Mouse (Mus musculus): ENCODE measurements around the gene Crxos. TPM values are rescaled to one million over a fixed set of nuclear protein-coding genes. Genes with fewer than 3 reads are reported as not detected.

Gene Crxos
- polyA plus RNA-seq, 1 experiment from 2014 or later = not detected

- no peaks in the 10 kb centered on the region for H3K27me3 ChIP-seq (ENCODE audit: control insufficient read depth, insufficient read depth, low read length)
- H3K4me3 ChIP-seq (ENCODE audit: low read depth, low read length) = no peak overlapping the region
- H3K27ac ChIP-seq (ENCODE audit: low read depth, low read length) = 0 out of 2 replicates have a peak overlapping the region, but pooled peaks have one; percentile 59
- peak overlapping the region; percentile 59; the same call in 1 of the 2 replicates for H3K4me2 ChIP-seq
- H3K36me3 ChIP-seq (ENCODE audit: control insufficient read depth, insufficient read depth, low read length) = peaks cover 6% of the 10 kb centered on the region
- H3K9me3 ChIP-seq (replicated peaks; ENCODE audit: control insufficient read depth, low read length) = no peaks in the 10 kb centered on the region
- 45% methylated on average over 4 of the region's 4 CpGs for WGBS (ENCODE audit: insufficient replicate concordance)
- H3K9ac ChIP-seq (ENCODE audit: low read depth, low read length) = no peak overlapping the region
- ATAC-seq (replicated peaks; ENCODE audit: insufficient number of reproducible peaks, low FRiP score, low TSS enrichment) = no peak
- H3K4me1 ChIP-seq (ENCODE audit: control insufficient read depth, insufficient read depth, low read length) = peaks cover 14% of the 10 kb centered on the region
These were observed 65.3 kb downstream of the Crxos start for GRCm38 (mm10) chr7:15947653-15948260.

GRCm38 (mm10) chr7:15948381-15948941 lies 66.0 kb downstream of the Crxos start:
- Histone ChIP-seq H3K9me3 (replicated peaks; ENCODE audit: control insufficient read depth, low read length) (0 out of 2 replicates have a peak, but pooled peaks cover 2% of the 10 kb centered on the region), H3K4me3 (ENCODE audit: low read depth, low read length) (peak overlapping the region; percentile 30), H3K27me3 (ENCODE audit: control insufficient read depth, insufficient read depth, low read length) (no peaks in the 10 kb centered on the region), H3K36me3 (ENCODE audit: control insufficient read depth, insufficient read depth, low read length) (no peaks in the 10 kb centered on the region; the same call in 1 of the 2 replicates), H3K27ac (ENCODE audit: low read depth, low read length) (peak overlapping the region; percentile 59; the same call in 1 of the 2 replicates), H3K4me2 (peak overlapping the region; percentile 59), H3K9ac (ENCODE audit: low read depth, low read length) (peak overlapping the region; percentile 67), H3K4me1 (ENCODE audit: control insufficient read depth, insufficient read depth, low read length) (peaks cover 14% of the 10 kb centered on the region)
- WGBS (ENCODE audit: insufficient replicate concordance) = 4% methylated on average over 23 of the region's 23 CpGs
- ATAC-seq (replicated peaks; ENCODE audit: insufficient number of reproducible peaks, low FRiP score, low TSS enrichment) = peak; percentile 65

GRCm38 (mm10) chr7:15949216-15949790 lies 66.9 kb downstream of the Crxos start:
- 66% methylated on average over 7 of the region's 7 CpGs for WGBS (ENCODE audit: insufficient replicate concordance)

DNA sequence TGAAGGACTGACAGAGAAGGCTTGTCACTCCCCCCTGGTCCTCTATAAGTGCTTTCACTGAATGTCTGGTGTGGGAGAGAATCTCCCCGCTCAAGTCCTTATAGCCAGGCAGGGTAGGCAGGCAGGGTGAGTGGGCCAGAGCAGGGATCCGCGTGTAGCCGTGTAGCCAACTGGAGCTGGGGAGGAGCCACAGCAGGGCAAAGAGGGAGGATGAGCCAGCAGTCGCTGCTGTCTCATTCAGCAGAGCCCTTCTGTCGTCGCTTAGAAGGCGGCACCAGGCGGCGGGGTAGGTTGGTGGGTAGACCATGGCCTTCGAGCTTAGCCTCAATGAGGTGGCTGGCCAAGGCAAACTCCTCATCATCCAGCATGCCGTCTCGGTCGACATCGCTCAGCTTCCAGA lies 67.6 kb downstream of the Crxos start:
- Histone ChIP-seq H3K27me3 (ENCODE audit: control insufficient read depth, insufficient read depth, low read length) (no peaks in the 10 kb centered on the region), H3K27ac (ENCODE audit: low read depth, low read length) (no peak overlapping the region), H3K9me3 (replicated peaks; ENCODE audit: control insufficient read depth, low read length) (0 out of 2 replicates have a peak, but pooled peaks cover 5% of the 10 kb centered on the region), H3K9ac (ENCODE audit: low read depth, low read length) (no peak overlapping the region), H3K4me2 (no peak overlapping the region), H3K36me3 (ENCODE audit: control insufficient read depth, insufficient read depth, low read length) (no peaks in the 10 kb centered on the region; the same call in 1 of the 2 replicates), H3K4me3 (ENCODE audit: low read depth, low read length) (no peak overlapping the region), H3K4me1 (ENCODE audit: control insufficient read depth, insufficient read depth, low read length) (peaks cover 12% of the 10 kb centered on the region)
- WGBS (ENCODE audit: insufficient replicate concordance) = 82% methylated on average over 15 of the region's 15 CpGs
- no peak for ATAC-seq (replicated peaks; ENCODE audit: insufficient number of reproducible peaks, low FRiP score, low TSS enrichment)

More at GRCm38 (mm10) chr7:15949216-15949790, 66.9 kb downstream of the Crxos start:
- H3K4me1 ChIP-seq (ENCODE audit: control insufficient read depth, insufficient read depth, low read length) = peaks cover 14% of the 10 kb centered on the region
- H3K4me2 ChIP-seq = peak overlapping the region; percentile 59
- H3K27ac ChIP-seq (ENCODE audit: low read depth, low read length) = peak overlapping the region; percentile 22; the same call in 1 of the 2 replicates
- no peak overlapping the region for H3K9ac ChIP-seq (ENCODE audit: low read depth, low read length)
- H3K36me3 ChIP-seq (ENCODE audit: control insufficient read depth, insufficient read depth, low read length) = no peaks in the 10 kb centered on the region; the same call in 1 of the 2 replicates
- H3K9me3 ChIP-seq (replicated peaks; ENCODE audit: control insufficient read depth, low read length) = 0 out of 2 replicates have a peak, but pooled peaks cover 5% of the 10 kb centered on the region
- H3K4me3 ChIP-seq (ENCODE audit: low read depth, low read length) = no peak overlapping the region
- H3K27me3 ChIP-seq (ENCODE audit: control insufficient read depth, insufficient read depth, low read length) = no peaks in the 10 kb centered on the region
- no peak for ATAC-seq (replicated peaks; ENCODE audit: insufficient number of reproducible peaks, low FRiP score, low TSS enrichment)

GRCm38 (mm10) chr7:15952416-15952815 lies 70.0 kb downstream of the Crxos start:
- no peak overlapping the region for H3K4me3 ChIP-seq (ENCODE audit: low read depth, low read length)
- H3K4me1 ChIP-seq (ENCODE audit: control insufficient read depth, insufficient read depth, low read length) = peaks cover 19% of the 10 kb centered on the region
- no peak overlapping the region for H3K27ac ChIP-seq (ENCODE audit: low read depth, low read length)
- H3K9ac ChIP-seq (ENCODE audit: low read depth, low read length) = no peak overlapping the region
- H3K27me3 ChIP-seq (ENCODE audit: control insufficient read depth, insufficient read depth, low read length) = no peaks in the 10 kb centered on the region; the same call in 1 of the 2 replicates
- ATAC-seq (replicated peaks; ENCODE audit: insufficient number of reproducible peaks, low FRiP score, low TSS enrichment) = peak; percentile 58
- 0 out of 2 replicates have a peak, but pooled peaks cover 5% of the 10 kb centered on the region for H3K9me3 ChIP-seq (replicated peaks; ENCODE audit: control insufficient read depth, low read length)
- 38% methylated on average over 3 of the region's 3 CpGs for WGBS (ENCODE audit: insufficient replicate concordance)
- H3K36me3 ChIP-seq (ENCODE audit: control insufficient read depth, insufficient read depth, low read length) = peaks cover 4% of the 10 kb centered on the region
- no peak overlapping the region for H3K4me2 ChIP-seq

Other genes starting within 250 kb of the Crxos start
- gene Obox3, start 242.7 kb upstream of the Crxos start, polyA plus RNA-seq (2014; fragmentation: Nextera tagmentation; extraction: Ambion mirVana) = not detected in 2 replicates
- not detected in 2 replicates for gene Obox5, start 132.5 kb upstream of the Crxos start, polyA plus RNA-seq (2014; fragmentation: Nextera tagmentation; extraction: Ambion mirVana)
- gene Obox6, start 42.9 kb upstream of the Crxos start, polyA plus RNA-seq (2014; fragmentation: Nextera tagmentation; extraction: Ambion mirVana) = not detected in 2 replicates
- not detected in 2 replicates for gene Crx, start 2.6 kb upstream of the Crxos start, polyA plus RNA-seq (2014; fragmentation: Nextera tagmentation; extraction: Ambion mirVana)
- 726 and 772 TPM in 2 replicates for gene Selenow, start 39.8 kb downstream of the Crxos start, polyA plus RNA-seq (2014; fragmentation: Nextera tagmentation; extraction: Ambion mirVana)
- 130 and 137 TPM in 2 replicates for gene Nop53, start 63.5 kb downstream of the Crxos start, polyA plus RNA-seq (2014; fragmentation: Nextera tagmentation; extraction: Ambion mirVana)
- 16.3 and 23.4 TPM in 2 replicates for gene Ehd2, start 85.0 kb downstream of the Crxos start, polyA plus RNA-seq (2014; fragmentation: Nextera tagmentation; extraction: Ambion mirVana)
- gene Bicra, start 165.3 kb downstream of the Crxos start, polyA plus RNA-seq (2014; fragmentation: Nextera tagmentation; extraction: Ambion mirVana) = 4.9 and 5.7 TPM in 2 replicates
- gene Zfp541, start 179.2 kb downstream of the Crxos start, polyA plus RNA-seq (2014; fragmentation: Nextera tagmentation; extraction: Ambion mirVana) = not detected in 2 replicates
- gene Napa, start 215.8 kb downstream of the Crxos start, polyA plus RNA-seq (2014; fragmentation: Nextera tagmentation; extraction: Ambion mirVana) = 158 and 168 TPM in 2 replicates
- gene Kptn, start 237.3 kb downstream of the Crxos start, polyA plus RNA-seq (2014; fragmentation: Nextera tagmentation; extraction: Ambion mirVana) = 26.4 and 29.5 TPM in 2 replicates
- 0.11 and 0.17 TPM in 2 replicates for gene Slc8a2, start 247.2 kb downstream of the Crxos start, polyA plus RNA-seq (2014; fragmentation: Nextera tagmentation; extraction: Ambion mirVana)

All from heart, embryonic 11.5 days (tissue).